22 mouse cellular contexts compared by ENCODE assay signal in genomic region chr9:31648551-31648950, GRCm38 (mm10).
A peak's percentile ranks its signal among the peaks of the same experiment; 100 is the strongest.
DNase-seq lines count a peak whose midpoint lies in the region; ATAC-seq and TF ChIP-seq lines count a peak whose summit lies in the region.
"Had no signal": no experiment of that assay in that cellular context is flagged by ENCODE, and none has a peak within 500 bp of the region (broad histone marks: within the 10 kb centered on the region; RNA-seq: fewer than 3 reads in every experiment).

No protein-coding gene starts in this region.

- peak overlapping the region; percentile 35; the same call in 1 of the 2 replicates for H3K27ac ChIP-seq in stomach, embryonic 15.5 days
- H3K27ac ChIP-seq in stomach, postnatal 0 days (replicated peaks): no peak overlapping the region
- no peak overlapping the region for H3K27ac ChIP-seq in CH12.LX (ENCODE audit: insufficient read depth, low read depth)
- H3K27ac ChIP-seq in stomach, embryonic 16.5 days (ENCODE audit: low read length): peak overlapping the region; percentile 62; the same call in 1 of the 2 replicates
- H3K27ac ChIP-seq: embryonic facial prominence, embryonic 10.5 days; embryonic facial prominence, embryonic 12.5 days; forebrain, embryonic 13.5 days; forebrain, embryonic 15.5 days had no signal

- dilution Hi-C loops in CH12.LX (cut with MboI; ENCODE audit: extremely low pct_ligation_motif_present, extremely low pct_unique_long_range_greater_than_20kb, low sequenced_read_pairs): no loop called here

- H3K4me3 ChIP-seq in stomach, embryonic 15.5 days (replicated peaks): no peak overlapping the region
- no peak overlapping the region for H3K4me3 ChIP-seq in stomach, postnatal 0 days (ENCODE audit: low read depth, low read length)
- no peak overlapping the region for H3K4me3 ChIP-seq in CH12.LX (replicated peaks in 1 of 3; ENCODE audit: low read depth in 2 of 3, low read length in 2 of 3, poor library complexity in 1 of 3)
- H3K4me3 ChIP-seq in stomach, embryonic 16.5 days (replicated peaks; ENCODE audit: low read length): no peak overlapping the region
- H3K4me3 ChIP-seq: embryonic facial prominence, embryonic 10.5 days; embryonic facial prominence, embryonic 12.5 days; forebrain, embryonic 13.5 days; forebrain, embryonic 15.5 days had no signal

- no peak for TF ChIP-seq CTCF in stomach, postnatal 0 days (IDR thresholded peaks at IDR 0.05; ENCODE audit: low read depth)
- no peak for TF ChIP-seq CTCF in CH12.LX (conservative IDR thresholded peaks at IDR 0.05 in 1 of 2, IDR thresholded peaks at IDR 0.05 in 1 of 2; ENCODE audit: low read depth in 2 of 2, low read length in 2 of 2)

- TF ChIP-seq EP300 in stomach, postnatal 0 days (optimal IDR thresholded peaks at IDR 0.05): no peak
- TF ChIP-seq EP300 in CH12.LX (IDR thresholded peaks at IDR 0.05; ENCODE audit: low read length): no peak

- no peaks in the 10 kb centered on the region for H3K9me3 ChIP-seq in stomach, embryonic 15.5 days
- no peaks in the 10 kb centered on the region for H3K9me3 ChIP-seq in stomach, postnatal 0 days (ENCODE audit: control insufficient read depth, low read length)
- no peaks in the 10 kb centered on the region for H3K9me3 ChIP-seq in CH12.LX (replicated peaks; ENCODE audit: low read length)
- H3K9me3 ChIP-seq in stomach, embryonic 16.5 days (replicated peaks; ENCODE audit: control insufficient read depth, low read length): no peaks in the 10 kb centered on the region
- H3K9me3 ChIP-seq: embryonic facial prominence, embryonic 10.5 days; embryonic facial prominence, embryonic 12.5 days; forebrain, embryonic 13.5 days; forebrain, embryonic 15.5 days had no signal

- no peaks in the 10 kb centered on the region for H3K4me1 ChIP-seq in stomach, embryonic 15.5 days
- no peaks in the 10 kb centered on the region for H3K4me1 ChIP-seq in stomach, postnatal 0 days (replicated peaks; ENCODE audit: control insufficient read depth, insufficient read depth)
- H3K4me1 ChIP-seq in CH12.LX (ENCODE audit: control insufficient read depth in 1 of 2, insufficient read depth in 2 of 2): peaks cover 0 to 29% of the 10 kb centered on the region in 2 experiments; a peak in 2 of 4 replicates
- H3K4me1 ChIP-seq in stomach, embryonic 16.5 days (ENCODE audit: control insufficient read depth, insufficient read depth, low read length): no peaks in the 10 kb centered on the region
- H3K4me1 ChIP-seq: embryonic facial prominence, embryonic 10.5 days; embryonic facial prominence, embryonic 12.5 days; forebrain, embryonic 13.5 days had no signal

- TF ChIP-seq POLR2A in CH12.LX (IDR thresholded peaks at IDR 0.05; ENCODE audit: low read depth, low read length): no peak

- ATAC-seq in frontal cortex, adult (ENCODE audit: low TSS enrichment): peak; percentile 64; the same call in 1 of the 2 replicates
- ATAC-seq in stomach, embryonic 15.5 days (ENCODE audit: insufficient read depth, low FRiP score, low read depth): no peak
- no peak for ATAC-seq in stomach, postnatal 0 days (ENCODE audit: low FRiP score, low TSS enrichment)
- no peak for ATAC-seq in stomach, embryonic 16.5 days (ENCODE audit: insufficient read depth, low FRiP score)
- ATAC-seq: CD4-positive, CD25-positive, alpha-beta regulatory T cell, adult 4 months; forebrain, embryonic 13.5 days; forebrain, embryonic 15.5 days; forebrain, postnatal 0 days had no signal

- no peaks in the 10 kb centered on the region for H3K79me2 ChIP-seq in CH12.LX (replicated peaks; ENCODE audit: control insufficient read depth, extremely low read depth, insufficient read depth, poor library complexity, severe bottlenecking)

- in situ Hi-C loops in CH12.LX (cut with MboI; ENCODE audit: low pct_ligation_motif_present, low pct_unique_long_range_greater_than_20kb, low sequenced_read_pairs): no loop called here

- no peak overlapping the region for H3K9ac ChIP-seq in stomach, embryonic 15.5 days
- no peak overlapping the region for H3K9ac ChIP-seq in stomach, postnatal 0 days (ENCODE audit: low read length)
- H3K9ac ChIP-seq in CH12.LX (ENCODE audit: insufficient read depth, low read depth): no peak overlapping the region
- no peak overlapping the region for H3K9ac ChIP-seq in stomach, embryonic 16.5 days (ENCODE audit: low read length)
- H3K9ac ChIP-seq: embryonic facial prominence, embryonic 12.5 days; forebrain, embryonic 13.5 days; forebrain, embryonic 15.5 days; forebrain, postnatal 0 days had no signal

- no peaks in the 10 kb centered on the region for H3K27me3 ChIP-seq in stomach, embryonic 15.5 days (replicated peaks)
- H3K27me3 ChIP-seq in stomach, postnatal 0 days (ENCODE audit: control insufficient read depth, insufficient read depth, low read length): no peaks in the 10 kb centered on the region
- no peaks in the 10 kb centered on the region for H3K27me3 ChIP-seq in CH12.LX (replicated peaks)
- no peaks in the 10 kb centered on the region for H3K27me3 ChIP-seq in stomach, embryonic 16.5 days (ENCODE audit: control insufficient read depth, insufficient read depth, low read length)
- H3K27me3 ChIP-seq: embryonic facial prominence, embryonic 12.5 days; forebrain, embryonic 13.5 days; forebrain, embryonic 15.5 days had no signal

- no peaks in the 10 kb centered on the region for H3K36me3 ChIP-seq in stomach, embryonic 15.5 days
- H3K36me3 ChIP-seq in stomach, postnatal 0 days (ENCODE audit: control insufficient read depth, insufficient read depth, low read length): no peaks in the 10 kb centered on the region
- no peaks in the 10 kb centered on the region for H3K36me3 ChIP-seq in CH12.LX (replicated peaks in 1 of 2; ENCODE audit: control insufficient read depth in 1 of 2, insufficient read depth in 1 of 2, low read length in 1 of 2)
- H3K36me3 ChIP-seq in stomach, embryonic 16.5 days (ENCODE audit: control insufficient read depth, insufficient read depth, low read length): no peaks in the 10 kb centered on the region
- H3K36me3 ChIP-seq: embryonic facial prominence, embryonic 10.5 days; embryonic facial prominence, embryonic 12.5 days; forebrain, embryonic 15.5 days had no signal

- TF ChIP-seq RAD21 in CH12.LX (IDR thresholded peaks at IDR 0.05; ENCODE audit: low read depth, low read length): no peak

- WGBS in stomach, embryonic 15.5 days: 72% methylated on average over 9 of the region's 9 CpGs
- 72% methylated on average over 9 of the region's 9 CpGs for WGBS in stomach, postnatal 0 days
- WGBS in stomach, embryonic 16.5 days: 71% methylated on average over 9 of the region's 9 CpGs

- no peak overlapping the region for H3K4me2 ChIP-seq in stomach, embryonic 15.5 days
- no peak overlapping the region for H3K4me2 ChIP-seq in stomach, postnatal 0 days (replicated peaks; ENCODE audit: low read depth)
- H3K4me2 ChIP-seq in CH12.LX (ENCODE audit: insufficient read depth, low read depth, poor library complexity, severe bottlenecking): peak overlapping the region; percentile 51
- H3K4me2 ChIP-seq in stomach, embryonic 16.5 days (ENCODE audit: low read depth, low read length): no peak overlapping the region
- H3K4me2 ChIP-seq: embryonic facial prominence, embryonic 12.5 days; forebrain, embryonic 13.5 days; forebrain, embryonic 15.5 days had no signal

- no peak for DNase-seq in frontal cortex, adult 2 months (ENCODE audit: extremely low spot score in 1 of 2, low spot score in 1 of 2)
- no peak for DNase-seq in stomach, postnatal 0 days (ENCODE audit: low spot score)
- DNase-seq in CH12.LX (ENCODE audit: extremely low read depth): peak; percentile 38
- no peak for DNase-seq in adrenal gland, postnatal 36 days
- DNase-seq: adrenal gland, adult 2 months; adrenal gland, postnatal 10 days; adrenal gland, postnatal 25 days; B cell, adult 2 months; cerebellum, adult 11 months; cerebellum, adult 18-20 months; cerebellum, adult 8-10 months; cerebellum, adult 9-11 months; cerebellum, postnatal 25 days; forebrain, postnatal 0 days had no signal

TF ChIP-seq in CH12.LX, 34 proteins besides CTCF, POLR2A, EP300 and RAD21:
- no peak for TF ChIP-seq USF2 (conservative IDR thresholded peaks at IDR 0.05; ENCODE audit: low read depth, low read length)
- peak; percentile 78 for TF ChIP-seq BHLHE40 (IDR thresholded peaks at IDR 0.05; ENCODE audit: low read depth, low read length)
- peak; percentile 69; the same call in 1 of the 2 replicates for TF ChIP-seq MAX (IDR thresholded peaks at IDR 0.05; ENCODE audit: low read length)
TF ChIP-seq in CH12.LX: peak in this region for 2.

Comparison
In these comparisons a context has a peak if more than half of its experiments do, and no peak if none do; other contexts are left out.
1. H3K27ac ChIP-seq: peak in stomach, embryonic 15.5 days (single experiment) and stomach, embryonic 16.5 days (single experiment); none in stomach, postnatal 0 days (single experiment) and CH12.LX (single experiment).